Mouse (Mus musculus): ENCODE data around the gene 4930595D18Rik. TPM values are rescaled to one million over a fixed set of nuclear protein-coding genes. Genes with fewer than 3 reads are reported as not detected.

The 4930595D18Rik gene
- polyA plus RNA-seq, 1 experiment from 2014 or later, result not detected

GRCm38 (mm10) chr12:111192777-111193176 lies 8.5 kb upstream of the 4930595D18Rik start:
- H3K36me3 ChIP-seq (ENCODE audit: control insufficient read depth, insufficient read depth), result no peaks in the 10 kb centered on the region
- no peak overlapping the region for H3K27ac ChIP-seq (ENCODE audit: low read depth, low read length)
- no peak overlapping the region for H3K4me2 ChIP-seq (replicated peaks; ENCODE audit: low read depth)
- no peaks in the 10 kb centered on the region for H3K4me1 ChIP-seq (replicated peaks; ENCODE audit: control insufficient read depth, insufficient read depth, low read length)
- no peak overlapping the region for H3K9ac ChIP-seq (ENCODE audit: low read depth, low read length)
- no peak overlapping the region for H3K4me3 ChIP-seq (ENCODE audit: low read depth, low read length)
- no peak for TF ChIP-seq CTCF (IDR thresholded peaks at IDR 0.05; ENCODE audit: low read depth)
- H3K27me3 ChIP-seq (replicated peaks; ENCODE audit: control insufficient read depth, insufficient read depth, low read length), result no peaks in the 10 kb centered on the region
- no peaks in the 10 kb centered on the region for H3K9me3 ChIP-seq (ENCODE audit: control insufficient read depth)
- 60% methylated on average over 6 of the region's 6 CpGs for WGBS
- ATAC-seq, result no peak

DNA sequence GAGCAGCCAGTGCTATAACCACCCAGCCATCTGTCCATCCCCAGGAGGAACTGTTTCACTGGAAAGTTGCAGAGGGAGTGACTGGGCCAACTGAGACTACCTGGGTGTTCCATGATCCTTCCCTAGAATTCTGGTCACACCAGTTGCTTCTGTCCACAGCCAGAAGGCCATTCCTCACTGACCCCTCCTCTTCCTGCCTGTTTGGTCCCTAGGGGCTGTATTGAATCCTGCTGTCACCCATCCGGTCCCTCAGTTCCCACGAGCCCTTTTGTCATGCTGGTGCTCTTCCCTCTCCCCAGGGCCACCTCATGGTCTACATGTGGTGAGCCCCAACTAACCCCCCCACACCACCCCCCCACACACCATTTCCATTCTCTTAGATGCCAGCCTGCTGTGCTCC lies 6.6 kb upstream of the 4930595D18Rik start:
- Histone ChIP-seq H3K4me1 (replicated peaks; ENCODE audit: control insufficient read depth, insufficient read depth, low read length) (no peaks in the 10 kb centered on the region), H3K4me3 (ENCODE audit: low read depth, low read length) (no peak overlapping the region), H3K27ac (ENCODE audit: low read depth, low read length) (no peak overlapping the region), H3K36me3 (ENCODE audit: control insufficient read depth, insufficient read depth) (no peaks in the 10 kb centered on the region), H3K9ac (ENCODE audit: low read depth, low read length) (no peak overlapping the region), H3K4me2 (replicated peaks; ENCODE audit: low read depth) (no peak overlapping the region), H3K9me3 (ENCODE audit: control insufficient read depth) (no peaks in the 10 kb centered on the region), H3K27me3 (replicated peaks; ENCODE audit: control insufficient read depth, insufficient read depth, low read length) (no peaks in the 10 kb centered on the region)
- WGBS, result 82% methylated on average over 2 of the region's 2 CpGs
- TF ChIP-seq CTCF (IDR thresholded peaks at IDR 0.05; ENCODE audit: low read depth), result no peak
- no peak for ATAC-seq

DNA sequence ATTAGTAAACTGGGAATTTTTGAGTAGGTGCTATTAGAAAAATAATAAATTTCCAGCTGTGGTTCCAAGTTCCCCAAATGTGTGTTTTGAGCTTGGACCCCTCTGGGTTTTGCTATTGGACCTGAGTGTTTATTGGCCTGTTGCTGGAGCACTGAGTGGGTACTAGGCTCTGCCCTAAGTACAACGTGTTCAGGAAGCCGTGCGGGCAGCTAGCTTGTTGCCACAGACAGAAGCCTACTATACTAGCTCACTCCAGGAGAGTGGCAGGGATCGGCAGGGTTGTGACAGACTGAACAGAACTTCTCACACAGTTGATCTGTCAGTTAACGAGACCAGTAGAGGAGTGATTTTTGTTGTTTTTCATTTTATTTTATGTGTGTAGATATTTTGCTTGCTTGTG lies 6.1 kb upstream of the 4930595D18Rik start:
- WGBS, result 89% methylated on average over 5 of the region's 5 CpGs
- H3K36me3 ChIP-seq (ENCODE audit: control insufficient read depth, insufficient read depth), result no peaks in the 10 kb centered on the region
- no peaks in the 10 kb centered on the region for H3K27me3 ChIP-seq (replicated peaks; ENCODE audit: control insufficient read depth, insufficient read depth, low read length)
- no peaks in the 10 kb centered on the region for H3K9me3 ChIP-seq (ENCODE audit: control insufficient read depth)
- H3K4me2 ChIP-seq (replicated peaks; ENCODE audit: low read depth), result no peak overlapping the region
- H3K9ac ChIP-seq (ENCODE audit: low read depth, low read length), result no peak overlapping the region
- no peak overlapping the region for H3K27ac ChIP-seq (ENCODE audit: low read depth, low read length)
- H3K4me1 ChIP-seq (replicated peaks; ENCODE audit: control insufficient read depth, insufficient read depth, low read length), result no peaks in the 10 kb centered on the region
- TF ChIP-seq CTCF (IDR thresholded peaks at IDR 0.05; ENCODE audit: low read depth), result no peak
- ATAC-seq, result no peak
- no peak overlapping the region for H3K4me3 ChIP-seq (ENCODE audit: low read depth, low read length)

DNA sequence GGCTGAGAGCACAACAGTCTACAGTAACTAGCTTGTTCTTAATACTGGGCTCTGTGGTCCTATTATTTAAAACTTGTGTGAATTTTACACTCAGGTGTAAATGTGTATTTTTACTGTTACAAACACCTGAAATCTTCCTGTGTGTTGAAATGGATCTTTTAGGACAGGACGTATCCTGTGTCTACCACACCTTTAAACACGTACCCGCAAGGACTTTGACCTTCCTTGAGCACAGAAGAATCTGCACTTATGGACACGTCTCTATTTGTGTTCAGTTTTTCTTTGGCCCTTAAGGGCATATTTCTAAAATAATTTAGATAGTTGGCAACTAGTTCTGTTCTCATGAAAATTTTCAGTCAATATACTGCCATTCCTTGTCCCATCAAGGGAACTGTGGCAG lies 4.0 kb upstream of the 4930595D18Rik start:
- no peaks in the 10 kb centered on the region for H3K4me1 ChIP-seq (replicated peaks; ENCODE audit: control insufficient read depth, insufficient read depth, low read length)
- no peaks in the 10 kb centered on the region for H3K36me3 ChIP-seq (ENCODE audit: control insufficient read depth, insufficient read depth)
- H3K9me3 ChIP-seq (ENCODE audit: control insufficient read depth), result no peaks in the 10 kb centered on the region
- 52% methylated on average over 4 of the region's 4 CpGs for whole genome bisulfite sequencing
- no peak overlapping the region for H3K9ac ChIP-seq (ENCODE audit: low read depth, low read length)
- H3K27ac ChIP-seq (ENCODE audit: low read depth, low read length), result no peak overlapping the region
- 0 out of 2 replicates have a peak overlapping the region, but pooled peaks have one; percentile 6 for H3K4me2 ChIP-seq (replicated peaks; ENCODE audit: low read depth)
- no peak for TF ChIP-seq CTCF (IDR thresholded peaks at IDR 0.05; ENCODE audit: low read depth)
- no peak overlapping the region for H3K4me3 ChIP-seq (ENCODE audit: low read depth, low read length)
- peak; percentile 67 for ATAC-seq
- no peaks in the 10 kb centered on the region for H3K27me3 ChIP-seq (replicated peaks; ENCODE audit: control insufficient read depth, insufficient read depth, low read length)

DNA sequence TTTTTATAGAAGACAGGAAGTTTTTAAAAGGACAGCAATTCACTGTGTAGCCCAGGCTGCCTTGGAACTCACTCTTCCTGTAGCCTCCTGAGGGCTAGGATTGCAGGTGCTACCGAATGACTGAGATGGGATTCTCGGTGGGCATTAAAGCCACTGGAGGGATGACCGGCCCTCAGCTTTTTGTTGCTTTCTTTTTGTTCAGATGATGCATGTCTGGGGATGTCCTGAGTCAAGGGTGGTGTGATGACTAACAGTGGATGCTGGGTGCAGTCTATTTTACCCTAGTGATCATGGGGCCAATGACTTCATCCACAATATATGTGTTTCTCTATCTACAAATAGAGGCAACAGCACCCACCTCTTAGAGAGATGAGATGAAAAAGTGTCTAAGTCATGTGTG lies 2.7 kb upstream of the 4930595D18Rik start:
- no peak overlapping the region for H3K27ac ChIP-seq (ENCODE audit: low read depth, low read length)
- no peaks in the 10 kb centered on the region for H3K9me3 ChIP-seq (ENCODE audit: control insufficient read depth)
- H3K4me3 ChIP-seq (ENCODE audit: low read depth, low read length), result no peak overlapping the region
- H3K27me3 ChIP-seq (replicated peaks; ENCODE audit: control insufficient read depth, insufficient read depth, low read length), result no peaks in the 10 kb centered on the region
- H3K4me1 ChIP-seq (replicated peaks; ENCODE audit: control insufficient read depth, insufficient read depth, low read length), result no peaks in the 10 kb centered on the region
- TF ChIP-seq CTCF (IDR thresholded peaks at IDR 0.05; ENCODE audit: low read depth), result no peak
- WGBS, result 89% methylated on average over 3 of the region's 3 CpGs
- H3K9ac ChIP-seq (ENCODE audit: low read depth, low read length), result no peak overlapping the region
- no peak for ATAC-seq
- no peak overlapping the region for H3K4me2 ChIP-seq (replicated peaks; ENCODE audit: low read depth)
- no peaks in the 10 kb centered on the region for H3K36me3 ChIP-seq (ENCODE audit: control insufficient read depth, insufficient read depth)

DNA sequence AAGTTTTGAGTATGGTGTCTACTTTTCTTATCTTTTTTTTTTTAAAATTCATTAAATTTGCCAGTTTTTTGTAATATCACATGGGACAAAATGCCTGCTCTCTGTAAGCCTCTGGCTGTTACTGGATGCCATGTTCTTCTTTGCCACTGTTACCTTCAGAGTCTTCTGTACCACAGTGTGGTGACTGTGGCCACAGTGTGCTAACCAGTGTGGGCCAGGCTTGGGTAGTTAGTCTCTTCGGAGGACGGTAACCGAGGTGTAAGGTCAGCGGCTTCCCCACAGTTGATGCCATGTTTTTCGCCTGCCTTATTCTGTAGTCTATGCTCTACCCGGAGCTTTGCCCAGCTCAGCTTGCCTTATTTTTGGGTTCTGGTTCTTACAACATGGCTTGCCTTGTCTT lies 1.9 kb downstream of the 4930595D18Rik start:
- Histone ChIP-seq H3K9ac (ENCODE audit: low read depth, low read length) (no peak overlapping the region), H3K4me1 (replicated peaks; ENCODE audit: control insufficient read depth, insufficient read depth, low read length) (no peaks in the 10 kb centered on the region), H3K9me3 (ENCODE audit: control insufficient read depth) (no peaks in the 10 kb centered on the region), H3K4me3 (ENCODE audit: low read depth, low read length) (no peak overlapping the region), H3K4me2 (replicated peaks; ENCODE audit: low read depth) (no peak overlapping the region), H3K27me3 (replicated peaks; ENCODE audit: control insufficient read depth, insufficient read depth, low read length) (no peaks in the 10 kb centered on the region), H3K36me3 (ENCODE audit: control insufficient read depth, insufficient read depth) (no peaks in the 10 kb centered on the region), H3K27ac (ENCODE audit: low read depth, low read length) (no peak overlapping the region)
- ATAC-seq, result no peak
- no peak for TF ChIP-seq CTCF (IDR thresholded peaks at IDR 0.05; ENCODE audit: low read depth)
- whole genome bisulfite sequencing, result 98% methylated on average over 6 of the region's 6 CpGs

DNA sequence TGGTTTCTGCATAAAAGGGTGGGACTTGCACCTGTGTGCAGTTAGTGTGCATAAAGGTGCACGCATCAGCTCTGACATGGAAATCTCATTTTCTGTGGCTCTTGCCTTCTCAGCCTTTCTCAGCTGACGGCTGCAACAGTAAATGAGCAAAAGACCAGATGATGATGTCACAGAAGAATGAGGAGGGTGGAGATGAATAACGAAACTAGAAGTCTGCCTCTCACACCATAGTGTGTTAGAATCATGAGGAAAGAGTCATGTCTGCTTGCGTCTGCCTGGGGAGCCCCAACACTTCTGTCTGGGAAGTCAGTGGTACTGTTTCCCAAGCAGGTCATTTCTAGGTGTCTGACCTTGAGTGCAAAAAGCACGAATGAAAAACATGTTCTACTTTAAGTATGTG lies 2.4 kb downstream of the 4930595D18Rik start:
- H3K4me3 ChIP-seq (ENCODE audit: low read depth, low read length), result no peak overlapping the region
- H3K27me3 ChIP-seq (replicated peaks; ENCODE audit: control insufficient read depth, insufficient read depth, low read length), result no peaks in the 10 kb centered on the region
- H3K9me3 ChIP-seq (ENCODE audit: control insufficient read depth), result no peaks in the 10 kb centered on the region
- no peak for ATAC-seq
- no peak overlapping the region for H3K27ac ChIP-seq (ENCODE audit: low read depth, low read length)
- H3K4me1 ChIP-seq (replicated peaks; ENCODE audit: control insufficient read depth, insufficient read depth, low read length), result no peaks in the 10 kb centered on the region
- no peak for TF ChIP-seq CTCF (IDR thresholded peaks at IDR 0.05; ENCODE audit: low read depth)
- no peak overlapping the region for H3K9ac ChIP-seq (ENCODE audit: low read depth, low read length)
- H3K36me3 ChIP-seq (ENCODE audit: control insufficient read depth, insufficient read depth), result no peaks in the 10 kb centered on the region
- 84% methylated on average over 5 of the region's 5 CpGs for WGBS
- H3K4me2 ChIP-seq (replicated peaks; ENCODE audit: low read depth), result no peak overlapping the region

All from intestine, postnatal 0 days (tissue).